Mouse (Mus musculus) olfactory bulb, adult 2 months (tissue): ENCODE data around the gene Lhx3.
A peak's percentile ranks its signal among the peaks of the same experiment; 100 is the strongest.

Source experiments
- CTCF ChIP-seq: fragments of 200-500 bp; IDR thresholded peaks from 2 replicates; pipeline ENCODE4 v1.5.1; 2012; ENCODE audit warnings: low read depth, mild to moderate bottlenecking, low read length, moderate library complexity; ENCODE audit not compliant: insufficient read depth
- POLR2A ChIP-seq: fragments of 200-500 bp; IDR thresholded peaks from 2 replicates; pipeline ENCODE4 v1.6.1; 2012; ENCODE audit warnings: mild to moderate bottlenecking, low read depth, low read length, moderate library complexity; ENCODE audit not compliant: insufficient read depth

- TF ChIP-seq CTCF: 0 out of 2 replicates have a peak, but pooled peaks have one; percentile 31
- TF ChIP-seq POLR2A: no peak
These were observed 54.2 kb downstream of the Lhx3 start for GRCm38 (mm10) chr2:26153909-26154340.
